Mouse (Mus musculus) midbrain, postnatal 0 days (tissue): Measurements from ENCODE around the gene Dapk1. TPM values are rescaled to one million over a fixed set of nuclear protein-coding genes. Genes with fewer than 3 reads are reported as not detected.

Experiments used
- ATAC-seq: fragments of 200-750 bp; cut with Nextera tagmentation; 2 replicates; pipeline ENCODE4 v1.8.0; 2017; ENCODE audit warnings: moderate number of reproducible peaks, mild to moderate bottlenecking, moderate TSS enrichment, moderate library complexity; ENCODE audit not compliant: low FRiP score
- DNase-seq: peaks from one replicate; pipeline ENCODE4 v3.0.0-alpha.2; 2015; ENCODE audit warnings: low spot score
- H3K27ac ChIP-seq: fragments of 300-500 bp; sonication (generic); 2 replicates; pipeline ENCODE4 v1.5.1; 2014; ENCODE audit warnings: low read depth, mild to moderate bottlenecking, low read length, mixed read lengths
- H3K27me3 ChIP-seq: fragments of 300-500 bp; sonication (generic); 2 replicates; pipeline ENCODE4 v1.6.1; 2014; ENCODE audit warnings: low read length, control low read depth, mixed read lengths; ENCODE audit not compliant: insufficient read depth
- H3K36me3 ChIP-seq: fragments of 300-500 bp; sonication (generic); 2 replicates; pipeline ENCODE4 v1.6.1; 2014; ENCODE audit warnings: low read length, control low read depth, mixed read lengths; ENCODE audit not compliant: insufficient read depth
- H3K4me1 ChIP-seq: fragments of 300-500 bp; sonication (generic); 2 replicates; pipeline ENCODE4 v1.6.1; 2014; ENCODE audit warnings: mild to moderate bottlenecking, control low read depth, antibody characterized with exemption, low read length, mixed read lengths; ENCODE audit not compliant: insufficient read depth
- H3K4me2 ChIP-seq: fragments of 300-500 bp; sonication (generic); 2 replicates; pipeline ENCODE4 v1.6.1; 2014; ENCODE audit warnings: low read depth, mild to moderate bottlenecking, low read length, mixed read lengths; ENCODE audit not compliant: poor library complexity, severe bottlenecking
- H3K4me3 ChIP-seq: fragments of 300-500 bp; sonication (generic); 2 replicates; pipeline ENCODE4 v1.5.1; 2014; ENCODE audit warnings: low read depth, mild to moderate bottlenecking, low read length, moderate library complexity
- H3K9ac ChIP-seq: fragments of 300-500 bp; sonication (generic); replicated peaks from 2 replicates; pipeline ENCODE4 v1.6.1; 2014; ENCODE audit warnings: mild to moderate bottlenecking, low read length, moderate library complexity, mixed read lengths; ENCODE audit not compliant: poor library complexity, severe bottlenecking
- H3K9me3 ChIP-seq: fragments of 300-500 bp; sonication (generic); 2 replicates; pipeline ENCODE4 v1.6.1; 2016; ENCODE audit warnings: low read length, control low read depth
- CTCF ChIP-seq: IDR thresholded peaks from 2 replicates; pipeline ENCODE4 v1.5.1; 2016; ENCODE audit warnings: antibody characterized with exemption, mild to moderate bottlenecking
- WGBS: fragments of 180-500 bp; shearing (Covaris S2); extraction: QIAGEN DNeasy Blood & Tissue Kit; methylation state at CpG from one replicate; pipeline ENCODE4 v1.1.7; 2014; 5-methylcytosine and 5-hydroxymethylcytosine counted together
- polyA plus RNA-seq: library from polyadenylated mRNA; unstranded; fragments of >200 nt; fragmentation: Nextera tagmentation; extraction: Ambion mirVana; gene quantifications from 2 replicates; pipeline ENCODE4 v1.2.1, GENCODE M21; 2015
- total RNA-seq: library from RNA; depleted of rRNA; stranded (reverse); fragments of >200 nt; gene quantifications from 2 replicates; pipeline ENCODE4 v1.2.3, GENCODE M21; 2014

Dapk1 gene
- total and polyA plus RNA-seq, 2 experiments from 2014 or later, result 27.6 to 68.9 TPM

DNA sequence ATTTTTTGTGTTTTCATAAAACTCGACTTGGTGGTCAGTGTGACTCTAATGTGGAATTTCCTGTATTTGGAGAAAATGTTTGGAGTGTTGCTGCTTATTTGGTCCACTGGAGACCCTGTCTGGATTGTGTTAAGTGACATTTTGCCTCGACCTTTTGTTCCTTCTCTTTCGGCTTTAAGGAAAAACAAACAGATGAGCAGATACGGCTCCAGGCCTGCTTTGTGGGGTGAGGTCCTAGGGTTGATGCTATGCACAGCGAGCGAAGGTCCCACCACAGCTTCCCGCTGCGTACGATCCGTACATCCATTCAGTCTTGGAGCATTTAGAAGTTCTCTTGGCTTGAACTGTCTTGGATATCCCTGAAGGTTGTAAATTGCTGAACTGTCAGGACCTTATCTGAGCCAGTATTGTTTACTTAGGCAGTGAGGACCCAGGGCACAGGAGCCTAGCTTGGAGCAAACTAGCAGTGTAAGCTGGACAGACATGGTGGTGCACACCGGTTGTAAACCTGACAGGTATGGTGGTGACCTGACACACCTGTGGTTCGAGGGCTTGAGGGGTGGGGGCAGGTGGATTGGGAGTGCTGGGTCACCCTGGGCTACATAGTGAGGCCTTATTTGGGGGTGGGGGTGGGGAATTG is 84.4 kb downstream of the Dapk1 start:
- TF ChIP-seq CTCF, result no peak
- WGBS, result 65% methylated on average over 12 of the region's 12 CpGs
- H3K27me3 ChIP-seq, result no peaks in the 10 kb centered on the region
- H3K9me3 ChIP-seq, result no peaks in the 10 kb centered on the region
- H3K27ac ChIP-seq, result peak overlapping the region; percentile 32; the same call in 1 of the 2 replicates
- no peak for DNase-seq
- H3K4me3 ChIP-seq, result no peak overlapping the region
- H3K4me2 ChIP-seq, result no peak overlapping the region
- no peak for ATAC-seq
- 0 out of 2 replicates have a peak, but pooled peaks cover 10% of the 10 kb centered on the region for H3K4me1 ChIP-seq
- H3K36me3 ChIP-seq, result no peaks in the 10 kb centered on the region
- no peak overlapping the region for H3K9ac ChIP-seq

DNA sequence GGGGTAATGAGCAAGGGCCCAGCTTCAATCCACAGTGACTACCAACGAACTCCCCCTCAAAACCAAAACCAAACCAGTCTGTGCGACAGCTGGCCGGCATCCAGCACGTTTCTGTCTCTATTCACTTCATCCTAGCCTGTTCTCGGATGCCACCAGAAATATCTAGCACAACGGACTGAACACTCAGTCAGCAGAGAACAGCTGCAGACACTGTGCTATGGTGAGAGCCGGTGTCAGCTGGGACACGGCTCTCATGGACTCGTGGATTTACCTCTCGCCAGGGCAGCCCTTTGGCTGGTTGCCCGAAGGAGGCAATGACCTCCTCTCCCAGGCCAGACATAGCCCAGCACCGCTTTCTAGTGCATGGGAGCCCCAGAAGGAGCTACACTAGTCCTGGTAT is 85.2 kb downstream of the Dapk1 start:
- Histone ChIP-seq H3K9ac (no peak overlapping the region), H3K27me3 (no peaks in the 10 kb centered on the region), H3K9me3 (no peaks in the 10 kb centered on the region), H3K4me3 (no peak overlapping the region), H3K36me3 (no peaks in the 10 kb centered on the region), H3K27ac (no peak overlapping the region), H3K4me2 (no peak overlapping the region), H3K4me1 (0 out of 2 replicates have a peak, but pooled peaks cover 10% of the 10 kb centered on the region)
- no peak for TF ChIP-seq CTCF
- ATAC-seq (no peak), DNase-seq (no peak)
- 63% methylated on average over 12 of the region's 12 CpGs for whole genome bisulfite sequencing

- H3K9me3 ChIP-seq, result no peaks in the 10 kb centered on the region
- no peak overlapping the region for H3K9ac ChIP-seq
- H3K4me2 ChIP-seq, result no peak overlapping the region
- no peak overlapping the region for H3K27ac ChIP-seq
- DNase-seq (no peak), ATAC-seq (no peak)
- no peak for TF ChIP-seq CTCF
- 0 out of 2 replicates have a peak, but pooled peaks cover 10% of the 10 kb centered on the region for H3K4me1 ChIP-seq
- WGBS, result 89% methylated on average over 4 of the region's 4 CpGs
- no peak overlapping the region for H3K4me3 ChIP-seq
- no peaks in the 10 kb centered on the region for H3K36me3 ChIP-seq
- H3K27me3 ChIP-seq, result no peaks in the 10 kb centered on the region
Measured at GRCm38 (mm10) chr13:60687462-60687861, 85.7 kb downstream of the Dapk1 start.

DNA sequence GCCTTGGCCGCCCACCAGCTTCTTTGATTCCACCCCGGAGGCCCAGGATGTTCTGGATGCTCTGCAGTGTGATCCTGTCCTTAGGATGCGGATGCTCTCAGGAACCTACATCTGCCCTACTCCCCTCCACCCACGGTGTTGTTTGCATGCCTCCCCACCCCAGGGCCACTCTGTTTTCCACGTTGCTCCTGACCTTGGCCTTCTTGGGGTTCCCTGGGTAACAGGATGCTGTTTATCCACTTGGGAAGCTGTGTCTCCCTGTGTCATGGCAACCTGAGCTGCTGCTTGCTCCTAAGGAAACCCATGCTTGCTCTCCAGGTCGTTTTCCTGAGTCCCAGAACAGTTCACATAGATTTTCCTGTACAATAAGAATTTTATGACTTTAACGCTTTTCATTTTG is 86.1 kb downstream of the Dapk1 start:
- H3K27ac ChIP-seq, result no peak overlapping the region
- H3K9ac ChIP-seq, result no peak overlapping the region
- no peaks in the 10 kb centered on the region for H3K27me3 ChIP-seq
- no peak overlapping the region for H3K4me3 ChIP-seq
- H3K36me3 ChIP-seq, result no peaks in the 10 kb centered on the region
- no peak overlapping the region for H3K4me2 ChIP-seq
- TF ChIP-seq CTCF, result no peak
- ATAC-seq (no peak), DNase-seq (no peak)
- 77% methylated on average over 7 of the region's 7 CpGs for WGBS
- no peaks in the 10 kb centered on the region for H3K9me3 ChIP-seq
- H3K4me1 ChIP-seq, result 0 out of 2 replicates have a peak, but pooled peaks cover 7% of the 10 kb centered on the region

GRCm38 (mm10) chr13:60690921-60691320 is 89.2 kb downstream of the Dapk1 start:
- DNase-seq, result no peak
- no peaks in the 10 kb centered on the region for H3K9me3 ChIP-seq
- H3K27ac ChIP-seq, result no peak overlapping the region
- no peaks in the 10 kb centered on the region for H3K27me3 ChIP-seq
- no peaks in the 10 kb centered on the region for H3K36me3 ChIP-seq
- H3K9ac ChIP-seq, result no peak overlapping the region
- ATAC-seq, result no peak
- 84% methylated on average over 2 of the region's 2 CpGs for WGBS
- H3K4me2 ChIP-seq, result no peak overlapping the region
- no peak overlapping the region for H3K4me3 ChIP-seq
- H3K4me1 ChIP-seq, result no peaks in the 10 kb centered on the region
- TF ChIP-seq CTCF, result no peak

GRCm38 (mm10) chr13:60691940-60692339 is 90.2 kb downstream of the Dapk1 start:
- H3K4me3 ChIP-seq, result no peak overlapping the region
- H3K9ac ChIP-seq, result no peak overlapping the region
- WGBS, result 98% methylated on average over 3 of the region's 3 CpGs
- H3K4me2 ChIP-seq, result no peak overlapping the region
- no peaks in the 10 kb centered on the region; the same call in 1 of the 2 replicates for H3K36me3 ChIP-seq
- DNase-seq, result no peak
- H3K27ac ChIP-seq, result no peak overlapping the region
- H3K4me1 ChIP-seq, result no peaks in the 10 kb centered on the region
- TF ChIP-seq CTCF, result no peak
- H3K27me3 ChIP-seq, result no peaks in the 10 kb centered on the region
- ATAC-seq, result 0 out of 2 replicates have a peak, but pooled peaks have one; percentile 31
- H3K9me3 ChIP-seq, result no peaks in the 10 kb centered on the region
